Mouse (Mus musculus): ENCODE measurements around the gene Ppp1r14d. TPM values are rescaled to one million over a fixed set of nuclear protein-coding genes. Genes with fewer than 3 reads are reported as not detected.

The Ppp1r14d gene
- polyA plus RNA-seq, 1 experiment, result 0.13 TPM

DNA sequence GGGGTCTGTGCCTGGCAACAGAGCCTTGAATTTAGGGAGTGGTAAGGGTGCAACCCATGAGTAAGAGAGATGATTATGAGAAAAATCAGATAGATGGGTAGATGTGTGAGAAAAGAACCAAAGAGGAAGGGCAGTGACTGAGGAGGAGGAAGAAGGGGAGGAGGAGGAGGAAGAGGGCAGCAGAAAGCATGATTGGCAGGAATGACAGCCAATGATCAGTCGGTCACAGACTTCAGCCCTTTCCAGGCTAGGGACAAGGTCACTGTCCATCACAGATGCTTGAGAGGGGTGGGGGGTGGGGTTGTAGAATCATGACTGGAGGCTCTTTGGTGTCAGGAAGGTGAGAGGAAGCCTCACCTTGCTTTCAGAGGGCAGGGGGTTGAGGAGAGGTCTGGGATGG lies 30.8 kb upstream of the Ppp1r14d start:
- Histone ChIP-seq H3K79me2 (ENCODE audit: control insufficient read depth, insufficient read depth) (no peaks in the 10 kb centered on the region), H3ac (ENCODE audit: control insufficient read depth, insufficient read length) (no peak overlapping the region), H3K36me3 (ENCODE audit: control insufficient read depth, insufficient read depth) (no peaks in the 10 kb centered on the region), H3K27me3 (ENCODE audit: control insufficient read depth, insufficient read depth, insufficient read length) (no peaks in the 10 kb centered on the region), H3K4me3 (no peak overlapping the region), H3K4me2 (ENCODE audit: low read depth) (no peak overlapping the region)
- TF ChIP-seq POLR2A (IDR thresholded peaks at IDR 0.05; ENCODE audit: insufficient read length, low read depth) (no peak), TCF3 (IDR thresholded peaks at IDR 0.05; ENCODE audit: insufficient read length, low read depth) (no peak), E2F4 (IDR thresholded peaks at IDR 0.05; ENCODE audit: insufficient read depth) (no peak), TCF12 (IDR thresholded peaks at IDR 0.05; ENCODE audit: insufficient read depth, poor library complexity, severe bottlenecking) (no peak), MAX (IDR thresholded peaks at IDR 0.05; ENCODE audit: low read depth) (no peak)

DNA sequence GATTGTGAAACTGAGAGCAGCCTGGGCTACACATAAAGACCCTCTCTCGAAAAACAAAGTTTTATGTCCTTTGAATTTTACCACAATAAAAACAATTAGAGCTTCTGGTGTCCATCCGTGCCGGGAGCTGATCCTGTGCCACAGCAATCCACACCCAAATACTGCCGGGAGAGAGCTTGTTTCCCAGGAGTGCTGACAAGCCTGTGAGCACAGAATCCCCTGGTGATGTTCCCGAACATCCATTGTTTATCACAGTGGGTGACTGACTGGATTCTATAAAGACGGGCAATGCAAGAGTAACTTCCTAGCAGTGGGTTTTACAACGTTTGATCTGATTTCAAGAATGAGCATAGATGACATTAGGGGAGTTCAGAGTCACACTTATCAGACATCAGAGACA lies 25.3 kb upstream of the Ppp1r14d start:
- no peak for TF ChIP-seq POLR2AphosphoS2 (IDR thresholded peaks at IDR 0.05; ENCODE audit: insufficient read length, low read depth)
- no peak for TF ChIP-seq POLR2A (IDR thresholded peaks at IDR 0.05; ENCODE audit: insufficient read length, low read depth)
- no peak for TF ChIP-seq TCF3 (IDR thresholded peaks at IDR 0.05; ENCODE audit: insufficient read length, low read depth)
- no peak for TF ChIP-seq MAX (IDR thresholded peaks at IDR 0.05; ENCODE audit: low read depth)
- no peak for TF ChIP-seq USF1 (IDR thresholded peaks at IDR 0.05; ENCODE audit: low read depth)
- TF ChIP-seq SRF (IDR thresholded peaks at IDR 0.05; ENCODE audit: control insufficient read depth, insufficient read length, low read depth), result no peak
- TF ChIP-seq MYOD1 (IDR thresholded peaks at IDR 0.05; ENCODE audit: control insufficient read depth in 1 of 3, insufficient read length in 2 of 3, low read depth in 2 of 3), result no peak
- no peak for TF ChIP-seq E2F4 (IDR thresholded peaks at IDR 0.05; ENCODE audit: insufficient read depth)
- TF ChIP-seq CEBPB (IDR thresholded peaks at IDR 0.05; ENCODE audit: insufficient read depth, poor library complexity, severe bottlenecking), result no peak
- TF ChIP-seq TCF12 (IDR thresholded peaks at IDR 0.05; ENCODE audit: insufficient read depth, poor library complexity, severe bottlenecking), result no peak
- no peak for TF ChIP-seq MYOG (IDR thresholded peaks at IDR 0.05; ENCODE audit: control insufficient read depth in 1 of 3, insufficient read depth in 1 of 3, insufficient read length in 2 of 3, low read depth in 2 of 3)
- no peak for TF ChIP-seq REST (IDR thresholded peaks at IDR 0.05; ENCODE audit: insufficient read depth, insufficient read length)

DNA sequence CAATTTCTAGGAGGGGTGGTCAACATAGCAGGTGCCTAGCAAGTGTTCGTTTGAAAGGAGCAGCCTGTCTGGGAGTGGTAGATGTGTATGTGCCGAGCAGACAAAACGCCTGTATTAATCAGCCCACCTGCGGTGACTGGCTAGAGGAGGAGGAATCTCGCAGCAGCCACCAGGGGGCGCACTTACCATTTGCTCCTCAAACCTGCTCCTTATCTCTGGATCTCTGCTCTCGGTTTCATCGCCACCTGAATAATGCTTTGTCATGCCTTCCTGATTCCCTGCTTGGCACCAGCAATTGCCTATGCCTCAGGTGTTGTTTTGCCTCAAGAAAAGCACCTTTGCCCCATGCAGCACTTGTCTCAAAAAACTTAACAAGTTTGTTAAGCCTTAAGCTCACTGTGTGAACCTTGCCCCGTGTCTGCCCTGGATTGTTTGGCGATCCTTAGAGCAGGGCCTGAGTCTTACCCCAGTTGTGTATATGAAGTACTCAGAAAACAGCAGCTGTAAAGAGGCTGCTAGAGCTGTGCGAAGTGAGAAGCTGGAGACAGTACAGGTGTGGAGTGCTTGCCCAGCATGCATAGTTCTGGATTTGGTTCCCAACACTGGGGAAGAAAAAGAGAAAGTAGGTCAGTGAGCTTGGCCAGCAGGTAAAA lies 21.2 kb upstream of the Ppp1r14d start:
- H3K4me3 ChIP-seq, result no peak overlapping the region
- H3ac ChIP-seq (ENCODE audit: control insufficient read depth, insufficient read length), result no peak overlapping the region
- TF ChIP-seq E2F4 (IDR thresholded peaks at IDR 0.05; ENCODE audit: insufficient read depth) (no peak), POLR2AphosphoS2 (IDR thresholded peaks at IDR 0.05; ENCODE audit: insufficient read length, low read depth) (no peak), USF1 (IDR thresholded peaks at IDR 0.05; ENCODE audit: low read depth) (no peak), SRF (IDR thresholded peaks at IDR 0.05; ENCODE audit: control insufficient read depth, insufficient read length, low read depth) (no peak), CEBPB (IDR thresholded peaks at IDR 0.05; ENCODE audit: insufficient read depth, poor library complexity, severe bottlenecking) (no peak), REST (IDR thresholded peaks at IDR 0.05; ENCODE audit: insufficient read depth, insufficient read length) (no peak), POLR2A (IDR thresholded peaks at IDR 0.05; ENCODE audit: insufficient read length, low read depth) (no peak), TCF3 (IDR thresholded peaks at IDR 0.05; ENCODE audit: insufficient read length, low read depth) (no peak), MYOD1 (IDR thresholded peaks at IDR 0.05; ENCODE audit: control insufficient read depth in 1 of 3, insufficient read length in 2 of 3, low read depth in 2 of 3) (no peak), TCF12 (IDR thresholded peaks at IDR 0.05; ENCODE audit: insufficient read depth, poor library complexity, severe bottlenecking) (no peak), MAX (IDR thresholded peaks at IDR 0.05; ENCODE audit: low read depth) (no peak), MYOG (IDR thresholded peaks at IDR 0.05; ENCODE audit: control insufficient read depth in 1 of 3, insufficient read depth in 1 of 3, insufficient read length in 2 of 3, low read depth in 2 of 3) (no peak)
- no peaks in the 10 kb centered on the region for H3K36me3 ChIP-seq (ENCODE audit: control insufficient read depth, insufficient read depth)
- H3K4me2 ChIP-seq (ENCODE audit: low read depth), result peak overlapping the region; percentile 81
- H3K27me3 ChIP-seq (ENCODE audit: control insufficient read depth, insufficient read depth, insufficient read length), result no peaks in the 10 kb centered on the region
- no peaks in the 10 kb centered on the region for H3K79me2 ChIP-seq (ENCODE audit: control insufficient read depth, insufficient read depth)

More for the DNA sequence above, 25.3 kb upstream of the Ppp1r14d start:
- no peak overlapping the region for H3K4me2 ChIP-seq (ENCODE audit: low read depth)
- no peak overlapping the region for H3ac ChIP-seq (ENCODE audit: control insufficient read depth, insufficient read length)
- H3K79me2 ChIP-seq (ENCODE audit: control insufficient read depth, insufficient read depth), result no peaks in the 10 kb centered on the region
- H3K27me3 ChIP-seq (ENCODE audit: control insufficient read depth, insufficient read depth, insufficient read length), result no peaks in the 10 kb centered on the region
- no peak overlapping the region for H3K4me3 ChIP-seq
- H3K36me3 ChIP-seq (ENCODE audit: control insufficient read depth, insufficient read depth), result no peaks in the 10 kb centered on the region

DNA sequence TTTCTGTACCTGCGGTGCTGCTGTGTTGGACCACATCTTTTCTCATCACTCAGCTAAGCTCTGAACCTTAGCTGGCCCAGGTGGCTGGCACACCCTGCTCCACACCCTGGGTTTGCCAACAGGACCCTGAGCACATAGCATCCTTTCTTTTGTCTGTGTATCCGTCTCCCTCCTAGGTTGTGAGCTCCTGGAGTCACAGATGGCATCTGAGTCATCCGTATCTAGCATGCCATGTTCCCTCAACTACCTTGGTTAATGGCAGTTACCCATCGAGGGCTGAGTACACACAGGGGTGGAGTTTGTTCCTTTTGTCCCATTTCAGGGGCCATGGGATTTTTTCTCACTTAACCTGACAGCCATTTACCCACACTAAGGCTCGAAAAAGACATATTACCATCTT lies 20.7 kb upstream of the Ppp1r14d start:
- Histone ChIP-seq H3K4me2 (ENCODE audit: low read depth) (peak overlapping the region; percentile 81), H3K27me3 (ENCODE audit: control insufficient read depth, insufficient read depth, insufficient read length) (no peaks in the 10 kb centered on the region), H3ac (ENCODE audit: control insufficient read depth, insufficient read length) (no peak overlapping the region), H3K79me2 (ENCODE audit: control insufficient read depth, insufficient read depth) (no peaks in the 10 kb centered on the region), H3K36me3 (ENCODE audit: control insufficient read depth, insufficient read depth) (no peaks in the 10 kb centered on the region), H3K4me3 (no peak overlapping the region)
- no peak for TF ChIP-seq MAX (IDR thresholded peaks at IDR 0.05; ENCODE audit: low read depth)
- no peak for TF ChIP-seq MYOD1 (IDR thresholded peaks at IDR 0.05; ENCODE audit: control insufficient read depth in 1 of 3, insufficient read length in 2 of 3, low read depth in 2 of 3)
- no peak for TF ChIP-seq POLR2A (IDR thresholded peaks at IDR 0.05; ENCODE audit: insufficient read length, low read depth)
- no peak for TF ChIP-seq USF1 (IDR thresholded peaks at IDR 0.05; ENCODE audit: low read depth)
- no peak for TF ChIP-seq E2F4 (IDR thresholded peaks at IDR 0.05; ENCODE audit: insufficient read depth)
- no peak for TF ChIP-seq SRF (IDR thresholded peaks at IDR 0.05; ENCODE audit: control insufficient read depth, insufficient read length, low read depth)
- TF ChIP-seq REST (IDR thresholded peaks at IDR 0.05; ENCODE audit: insufficient read depth, insufficient read length), result no peak

DNA sequence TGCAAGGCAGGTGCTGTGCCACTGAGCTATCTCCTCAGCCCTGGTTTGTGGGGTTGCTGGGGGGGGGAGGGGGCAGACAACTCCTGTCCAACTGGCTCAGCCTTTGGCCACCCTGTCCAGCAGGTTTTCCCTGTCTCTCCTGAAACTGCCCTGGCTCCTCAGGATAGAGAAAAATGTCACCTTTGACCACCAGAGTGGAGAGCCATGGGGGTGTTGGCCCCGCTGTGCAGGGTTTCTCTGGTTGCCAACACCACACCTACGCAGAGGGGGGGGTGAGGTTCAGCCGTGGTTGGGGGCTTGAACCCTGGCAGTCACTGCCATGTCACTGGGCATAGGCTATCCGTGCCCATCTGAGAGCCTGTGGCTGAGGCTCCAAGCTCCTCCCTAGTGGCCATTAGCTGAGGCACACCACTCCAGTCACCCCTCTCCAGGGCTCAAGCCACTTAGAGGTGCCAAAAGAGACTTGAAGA lies 19.9 kb upstream of the Ppp1r14d start:
- Histone ChIP-seq H3K4me2 (ENCODE audit: low read depth) (no peak overlapping the region), H3K79me2 (ENCODE audit: control insufficient read depth, insufficient read depth) (no peaks in the 10 kb centered on the region), H3K4me3 (no peak overlapping the region), H3ac (ENCODE audit: control insufficient read depth, insufficient read length) (no peak overlapping the region), H3K36me3 (ENCODE audit: control insufficient read depth, insufficient read depth) (no peaks in the 10 kb centered on the region), H3K27me3 (ENCODE audit: control insufficient read depth, insufficient read depth, insufficient read length) (no peaks in the 10 kb centered on the region)
- TF ChIP-seq MYOG (IDR thresholded peaks at IDR 0.05; ENCODE audit: control insufficient read depth in 1 of 3, insufficient read depth in 1 of 3, insufficient read length in 2 of 3, low read depth in 2 of 3), result no peak
- no peak for TF ChIP-seq SRF (IDR thresholded peaks at IDR 0.05; ENCODE audit: control insufficient read depth, insufficient read length, low read depth)
- no peak for TF ChIP-seq MYOD1 (IDR thresholded peaks at IDR 0.05; ENCODE audit: control insufficient read depth in 1 of 3, insufficient read length in 2 of 3, low read depth in 2 of 3)
- TF ChIP-seq POLR2A (IDR thresholded peaks at IDR 0.05; ENCODE audit: insufficient read length, low read depth), result no peak
- TF ChIP-seq TCF3 (IDR thresholded peaks at IDR 0.05; ENCODE audit: insufficient read length, low read depth), result no peak
- no peak for TF ChIP-seq MAX (IDR thresholded peaks at IDR 0.05; ENCODE audit: low read depth)
- no peak for TF ChIP-seq CEBPB (IDR thresholded peaks at IDR 0.05; ENCODE audit: insufficient read depth, poor library complexity, severe bottlenecking)
- TF ChIP-seq E2F4 (IDR thresholded peaks at IDR 0.05; ENCODE audit: insufficient read depth), result no peak
- TF ChIP-seq TCF12 (IDR thresholded peaks at IDR 0.05; ENCODE audit: insufficient read depth, poor library complexity, severe bottlenecking), result no peak
- no peak for TF ChIP-seq REST (IDR thresholded peaks at IDR 0.05; ENCODE audit: insufficient read depth, insufficient read length)
- TF ChIP-seq USF1 (IDR thresholded peaks at IDR 0.05; ENCODE audit: low read depth), result no peak
- no peak for TF ChIP-seq POLR2AphosphoS2 (IDR thresholded peaks at IDR 0.05; ENCODE audit: insufficient read length, low read depth)
